Mouse (Mus musculus) brain, embryonic 14.5 days (tissue): ENCODE data around the gene Braf. TPM values are rescaled to one million over a fixed set of nuclear protein-coding genes. Genes with fewer than 3 reads are reported as not detected.
A peak's percentile ranks its signal among the peaks of the same experiment; 100 is the strongest.

Source experiments
- DNase-seq: peaks from one replicate; pipeline ENCODE4 v3.0.0-alpha.2; 2011; ENCODE audit warnings: low read depth
- CTCF ChIP-seq: fragments of 200-500 bp; IDR thresholded peaks from 2 replicates; pipeline ENCODE4 v1.5.1; 2012; ENCODE audit warnings: inconsistent platforms, mild to moderate bottlenecking, moderate library complexity, borderline replicate concordance; ENCODE audit not compliant: insufficient read depth, insufficient read length; ENCODE audit errors: extremely low read depth
- POLR2A ChIP-seq: fragments of 200-500 bp; IDR thresholded peaks from 2 replicates; pipeline ENCODE4 v1.6.1; 2012; ENCODE audit warnings: mild to moderate bottlenecking, inconsistent platforms, borderline replicate concordance; ENCODE audit not compliant: poor library complexity, insufficient read depth, insufficient read length, severe bottlenecking; ENCODE audit errors: extremely low read depth
- polyA plus RNA-seq: library from polyadenylated mRNA; depleted of rRNA; stranded (reverse); fragments of >200 nt; gene quantifications from 2 replicates; pipeline ENCODE4 v1.2.3, GENCODE M21; 2012; rRNA removed

Braf gene
- polyA plus RNA-seq, 1 experiment = 26.9 TPM

DNA sequence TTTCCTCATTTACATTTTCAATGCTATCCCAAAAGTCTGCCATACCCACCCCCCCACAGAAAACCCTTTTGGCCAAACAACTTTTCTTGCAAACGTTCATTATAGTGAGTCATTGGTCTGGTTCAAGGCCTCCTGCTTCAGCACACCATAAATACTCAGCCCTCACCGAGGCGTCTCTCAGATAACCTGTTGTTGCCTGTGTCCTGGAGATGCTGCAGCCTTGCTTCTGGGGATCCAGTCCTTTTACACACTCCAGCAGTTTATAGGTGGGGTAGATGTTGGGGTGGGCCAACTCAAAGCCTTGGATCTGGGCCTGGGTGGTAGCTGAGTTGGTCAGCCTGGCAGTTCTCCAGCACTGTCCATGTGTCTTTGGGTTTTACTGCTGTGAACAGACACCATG lies 154.8 kb downstream of the Braf start:
- TF ChIP-seq POLR2A = no peak
- TF ChIP-seq CTCF = no peak
- no peak for DNase-seq

DNA sequence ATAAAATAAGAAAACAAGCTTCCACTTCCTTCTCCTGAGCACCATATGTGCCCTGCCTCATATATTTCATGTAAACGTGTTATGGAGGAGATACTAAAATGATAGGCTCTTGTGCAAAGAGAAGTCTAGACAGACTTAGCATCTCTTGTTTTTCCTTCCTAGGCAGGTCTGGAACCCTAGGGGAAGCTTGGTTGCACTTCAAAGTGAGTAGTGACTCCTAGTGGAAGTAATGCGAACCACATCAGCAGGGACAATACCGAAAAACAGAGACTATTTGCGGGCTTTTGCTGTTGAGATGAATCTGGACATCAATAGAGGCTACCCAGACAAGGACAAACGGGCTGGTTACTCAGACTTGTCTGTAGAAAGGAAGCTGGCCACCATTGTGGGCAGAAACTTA lies 157.7 kb downstream of the Braf start:
- TF ChIP-seq POLR2A = no peak
- peak; percentile 67; the same call in 1 of the 2 replicates for TF ChIP-seq CTCF
- peak; percentile 83 for DNase-seq

DNA sequence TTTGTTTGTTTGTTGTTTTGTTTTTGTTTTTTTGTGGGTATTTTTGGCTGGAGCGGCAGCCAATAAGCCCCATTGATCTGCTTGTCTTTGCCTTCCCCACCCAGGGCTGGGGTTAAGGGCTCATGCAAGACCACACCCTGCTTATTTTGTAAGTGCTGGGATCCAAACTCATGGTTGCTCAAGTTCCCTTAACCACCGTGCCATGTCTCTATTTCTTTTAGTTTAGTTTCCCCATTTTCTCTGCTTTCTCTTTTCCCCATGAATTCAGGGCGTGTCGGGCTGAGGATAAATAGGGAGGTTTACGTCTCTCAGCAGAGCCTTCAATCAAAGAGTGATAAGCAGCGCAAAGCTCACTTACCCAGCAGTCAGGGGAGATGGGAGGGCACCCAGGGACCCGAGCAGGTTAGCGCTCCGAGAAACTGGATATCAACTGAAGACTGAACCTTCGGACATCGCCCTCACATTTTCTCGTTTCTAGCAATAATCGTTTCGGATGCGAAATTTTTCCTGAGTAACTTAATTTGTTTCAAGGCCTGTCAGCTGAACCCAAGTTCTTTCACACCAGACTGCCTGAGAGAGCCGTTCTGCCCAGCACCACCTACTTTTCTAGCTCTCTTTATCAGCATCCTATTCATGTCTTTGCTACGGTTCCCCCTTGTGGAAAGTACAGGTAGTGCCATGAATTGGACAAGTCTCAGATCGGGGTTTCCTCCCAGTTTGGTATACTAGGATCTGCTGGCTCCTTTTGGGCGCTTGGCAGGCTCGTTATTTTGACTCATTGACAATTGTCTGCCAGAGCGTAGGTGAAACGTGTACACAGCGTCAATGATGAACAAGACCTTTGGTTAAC lies 162.9 kb downstream of the Braf start:
- DNase-seq = peak; percentile 95
- peak; percentile 79; the same call in 1 of the 2 replicates for TF ChIP-seq CTCF
- no peak for TF ChIP-seq POLR2A

DNA sequence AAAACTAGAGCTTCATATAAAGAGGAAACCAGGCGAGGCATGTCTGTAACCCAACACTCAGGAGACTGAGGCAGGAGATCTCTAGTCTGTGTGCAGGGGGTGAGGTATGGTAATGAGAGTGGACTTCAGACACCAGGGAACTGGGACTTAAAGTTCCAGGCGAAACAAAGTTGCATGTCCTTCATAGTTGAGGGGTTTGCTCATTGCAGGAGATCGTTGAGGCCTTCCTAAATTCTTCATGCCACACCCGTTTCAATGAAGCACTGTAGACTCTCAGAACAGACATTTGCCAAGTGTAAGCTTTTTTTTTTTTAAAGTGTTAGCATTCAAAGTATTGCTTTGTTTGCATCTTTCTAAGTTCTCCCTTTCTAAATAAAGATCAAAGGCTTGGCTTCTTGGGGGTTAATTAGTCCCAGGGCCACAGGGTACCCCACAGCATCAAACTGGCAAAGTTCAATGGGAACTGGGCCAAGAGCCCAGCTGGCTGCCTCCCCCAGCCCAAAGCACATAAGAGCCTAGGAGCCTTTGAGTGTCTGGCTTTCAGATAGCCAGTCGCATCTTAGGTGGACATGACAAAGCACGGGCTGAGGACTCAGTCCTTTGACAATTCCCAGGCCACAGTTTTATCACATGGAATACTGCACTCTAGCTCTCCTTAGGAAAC lies 165.9 kb downstream of the Braf start:
- no peak for TF ChIP-seq CTCF

DNA sequence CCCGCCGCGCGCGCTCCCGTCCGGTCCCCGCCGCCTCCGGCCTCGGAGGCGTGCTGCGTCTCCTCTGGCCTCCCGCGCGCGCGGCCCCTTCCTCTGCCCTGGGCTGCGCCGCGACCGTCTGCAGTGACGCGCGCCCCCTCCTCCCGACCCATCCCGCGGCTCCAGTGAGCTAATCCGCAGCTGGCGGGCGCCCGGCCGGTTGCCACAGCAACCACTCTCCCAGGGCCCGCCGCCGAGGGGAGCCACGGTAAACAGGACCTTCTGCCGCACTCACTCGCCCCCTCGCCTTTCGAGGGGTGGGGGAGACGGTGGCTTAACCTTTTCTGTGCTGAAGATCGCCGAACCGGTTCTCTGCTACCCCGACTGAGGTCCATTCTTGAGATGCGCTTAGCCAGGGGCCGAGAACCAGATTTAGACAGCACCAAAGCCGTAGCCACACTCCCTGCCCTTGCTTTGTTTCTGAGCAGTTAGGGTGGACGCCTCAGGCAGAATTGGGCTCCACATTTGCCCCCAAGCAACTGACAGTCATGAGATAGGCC lies 167.5 kb downstream of the Braf start, which contains the start of gene Dennd2a:
TSS of gene Dennd2a (minus strand) at position 145 of the 539 bp plus-strand sequence.
- TF ChIP-seq POLR2A (peak; percentile 88), CTCF (no peak)
- DNase-seq = peak; percentile 97

More for the DNA sequence above, 165.9 kb downstream of the Braf start:
- peak; percentile 54 for DNase-seq

DNA sequence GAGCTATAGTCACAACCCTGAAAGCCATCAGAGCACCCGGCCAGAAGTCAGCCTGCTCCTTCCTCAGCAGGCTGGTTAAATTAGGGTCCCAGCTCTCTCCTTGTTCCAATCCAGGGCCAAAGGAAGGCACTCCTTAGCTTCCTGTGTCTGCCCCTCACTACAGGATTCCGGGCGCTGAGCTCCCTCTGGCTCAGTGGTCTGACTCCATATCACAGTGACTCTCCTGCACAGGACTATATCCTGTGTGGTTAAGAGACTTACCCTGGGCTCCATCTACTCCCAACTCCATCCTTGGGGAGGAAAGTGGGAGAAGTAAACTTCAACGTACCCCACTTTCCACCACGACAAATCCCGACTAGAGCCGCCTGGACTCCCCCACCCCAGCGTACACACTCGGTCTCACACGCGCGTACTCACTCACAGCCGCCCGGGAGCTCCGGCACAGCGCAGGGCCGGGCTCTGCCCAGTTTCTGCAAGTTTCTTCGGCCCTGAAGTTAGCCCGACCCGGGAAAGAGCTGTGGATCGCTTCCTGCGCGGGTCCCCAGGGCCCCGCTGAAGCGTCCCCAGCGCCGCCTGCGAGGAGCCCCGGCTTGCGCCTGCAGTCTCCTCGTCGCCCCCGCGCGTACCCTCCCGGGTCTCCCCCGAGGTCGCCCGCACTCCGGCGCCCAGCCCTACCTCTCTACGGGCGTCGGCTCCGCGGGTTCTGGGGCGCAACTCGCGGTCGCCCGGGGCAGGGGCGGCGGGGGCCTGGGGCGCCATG lies 168.2 kb downstream of the Braf start:
- peak; percentile 64 for DNase-seq
- TF ChIP-seq CTCF = no peak
- no peak for TF ChIP-seq POLR2A

DNA sequence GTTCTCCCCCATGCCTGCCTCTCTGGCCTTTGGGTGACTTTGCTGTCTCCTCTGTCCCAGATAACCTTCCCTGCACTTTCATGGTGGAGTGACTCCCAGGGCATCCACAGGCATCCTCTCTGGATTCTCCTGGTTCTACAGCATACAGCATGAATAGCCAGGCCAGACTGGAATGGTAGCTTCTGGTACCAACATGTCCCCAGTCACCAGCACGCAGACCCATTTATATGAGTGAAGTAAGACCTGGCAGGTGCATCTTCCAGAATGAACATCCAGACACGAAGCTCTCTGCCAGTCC lies 169.7 kb downstream of the Braf start:
- no peak for TF ChIP-seq POLR2A
- TF ChIP-seq CTCF = no peak
- no peak for DNase-seq

DNA sequence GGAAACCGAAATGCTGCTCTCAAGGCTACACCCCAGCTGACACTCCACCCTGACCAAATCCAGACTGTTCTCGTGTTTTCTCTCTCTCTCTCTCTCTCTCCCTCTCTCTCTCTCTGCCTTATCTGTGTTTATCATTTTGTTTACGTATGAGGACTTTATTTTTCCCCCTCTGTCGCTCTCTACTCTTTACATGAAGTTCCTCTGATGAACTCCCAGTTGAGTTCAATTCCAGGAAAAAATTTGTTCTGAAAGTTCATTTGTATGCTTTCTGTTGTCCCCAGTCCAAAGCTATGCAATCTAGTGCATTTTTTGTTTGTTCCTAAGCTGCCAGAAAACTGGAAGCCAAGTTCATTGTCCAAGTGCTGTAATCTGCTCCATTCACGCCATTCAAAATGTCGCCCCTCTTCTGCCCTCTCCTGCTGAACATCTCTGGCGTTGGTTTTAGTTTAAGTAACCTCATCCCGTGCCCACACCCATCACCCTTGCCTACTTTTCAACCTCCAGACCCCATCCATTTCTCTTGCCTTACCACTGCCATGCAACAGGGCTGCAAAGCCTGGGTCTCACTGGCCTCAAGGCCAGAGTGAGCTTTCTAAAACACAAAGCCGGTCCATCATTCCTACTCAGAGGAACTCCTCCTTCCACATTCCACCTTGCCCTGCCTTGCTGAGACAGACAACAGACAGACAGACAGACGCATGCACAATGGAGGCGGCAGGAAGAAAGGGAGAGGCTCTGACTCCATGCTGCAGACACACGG lies 170.2 kb downstream of the Braf start:
- TF ChIP-seq CTCF = no peak
- no peak for TF ChIP-seq POLR2A
- peak; percentile 44 for DNase-seq

Other genes starting within 250 kb of the Braf start
- 37.7 and 44.3 TPM in 2 replicates for gene Dennd2a, start 167.6 kb downstream of the Braf start, polyA plus RNA-seq
- gene Adck2, start 151.6 kb downstream of the Braf start, polyA plus RNA-seq = 16.5 and 23.3 TPM in 2 replicates
- gene Gm42420, start 139.7 kb downstream of the Braf start, polyA plus RNA-seq = 1.3 and 2.0 TPM in 2 replicates
- 188 and 313 TPM in 2 replicates for gene Ndufb2, start 132.9 kb downstream of the Braf start, polyA plus RNA-seq
- 249 and 331 TPM in 2 replicates for gene Mrps33, start 85.5 kb upstream of the Braf start, polyA plus RNA-seq
- gene Tmem178b, start 147.8 kb upstream of the Braf start, polyA plus RNA-seq = 48.8 and 84.9 TPM in 2 replicates